Mouse (Mus musculus): Measurements from ENCODE around the gene Pon1. TPM values are rescaled to one million over a fixed set of nuclear protein-coding genes. Genes with fewer than 3 reads are reported as not detected.
"Not testable (repeated sequence)": the region's sequence is repeated elsewhere in the genome, so short reads cannot be mapped to it uniquely, and the experiment has no call there.

Gene Pon1
- polyA plus RNA-seq (2014; fragmentation: Nextera tagmentation; extraction: Ambion mirVana), result 0.43 TPM in 1 of 2 replicates, not detected in the other

DNA sequence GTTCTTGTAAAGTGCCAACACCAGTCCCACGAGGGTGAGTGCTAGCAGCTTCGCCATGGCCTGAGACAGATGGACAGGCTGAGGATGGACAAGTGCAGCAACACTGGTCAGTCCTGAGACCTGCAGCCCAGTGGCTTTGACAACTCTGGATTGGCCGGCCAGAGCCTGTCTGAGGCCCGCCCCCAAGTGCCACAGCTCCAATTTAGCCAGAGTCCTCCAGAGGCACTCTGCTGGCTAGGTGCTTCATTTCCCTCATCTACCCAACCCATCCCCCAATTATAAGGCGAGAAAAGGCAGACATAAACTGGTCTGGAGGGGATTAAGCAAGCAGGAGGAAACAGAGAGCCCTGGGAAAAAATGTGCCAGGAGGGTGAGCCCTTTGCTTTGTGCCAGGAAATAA, at the start of gene Pon1:
Gene Pon1, minus strand, starts transcription at position 254 of the 400 bp plus-strand sequence.
- Histone ChIP-seq H3K4me1 (ENCODE audit: control insufficient read depth, insufficient read depth, low read length) (peaks cover 6% of the 10 kb centered on the region; the same call in 1 of the 2 replicates), H3K4me3 (ENCODE audit: low read depth, low read length) (no peak within 1 kb of the TSS), H3K4me2 (ENCODE audit: low read depth, severe bottlenecking) (no peak within 1 kb of the TSS), H3K27ac (replicated peaks; ENCODE audit: low read depth, low read length) (no peak within 1 kb of the TSS), H3K9me3 (ENCODE audit: control insufficient read depth, low read length) (no peaks in the 10 kb centered on the region; the same call in 1 of the 2 replicates), H3K36me3 (ENCODE audit: control insufficient read depth, insufficient read depth, low read length) (no peaks in the 10 kb centered on the region), H3K9ac (ENCODE audit: low read length) (no peak within 1 kb of the TSS), H3K27me3 (ENCODE audit: control insufficient read depth, insufficient read depth, low read length) (no peaks in the 10 kb centered on the region)
- 27% methylated on average over 5 of the region's 5 CpGs for WGBS
- ATAC-seq (ENCODE audit: insufficient number of reproducible peaks, low FRiP score, low TSS enrichment, low read depth), result no peak
- DNase-seq (ENCODE audit: low spot score), result no peak

DNA sequence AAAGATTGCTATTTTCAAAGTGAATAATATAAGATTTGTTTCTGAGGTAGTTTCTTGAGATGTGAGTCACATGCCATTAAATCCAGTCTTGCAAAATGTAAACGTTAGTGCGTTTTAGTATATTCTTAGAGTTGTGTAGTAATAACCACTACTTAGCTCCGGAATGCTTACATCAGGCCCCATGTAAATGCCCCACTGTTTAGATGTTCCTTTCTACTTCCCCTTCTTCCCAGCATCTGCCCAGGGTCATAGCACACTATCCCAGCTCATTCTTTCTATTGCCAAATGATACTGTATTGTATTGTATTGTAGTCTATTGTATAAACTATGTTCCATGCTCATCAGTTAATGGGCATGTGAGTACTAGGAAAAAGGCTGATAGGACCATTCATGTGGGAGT, 45.1 kb upstream of the Pon1 start:
- DNase-seq (ENCODE audit: low spot score) (no peak), ATAC-seq (ENCODE audit: insufficient number of reproducible peaks, low FRiP score, low TSS enrichment, low read depth) (no peak)
- WGBS, result 94% methylated on average over 3 of the region's 3 CpGs
- Histone ChIP-seq H3K4me1 (ENCODE audit: control insufficient read depth, insufficient read depth, low read length) (no peaks in the 10 kb centered on the region), H3K27ac (replicated peaks; ENCODE audit: low read depth, low read length) (no peak overlapping the region), H3K27me3 (ENCODE audit: control insufficient read depth, insufficient read depth, low read length) (no peaks in the 10 kb centered on the region), H3K9me3 (ENCODE audit: control insufficient read depth, low read length) (no peaks in the 10 kb centered on the region), H3K4me2 (ENCODE audit: low read depth, severe bottlenecking) (no peak overlapping the region), H3K4me3 (ENCODE audit: low read depth, low read length) (no peak overlapping the region), H3K36me3 (ENCODE audit: control insufficient read depth, insufficient read depth, low read length) (no peaks in the 10 kb centered on the region), H3K9ac (ENCODE audit: low read length) (no peak overlapping the region)

DNA sequence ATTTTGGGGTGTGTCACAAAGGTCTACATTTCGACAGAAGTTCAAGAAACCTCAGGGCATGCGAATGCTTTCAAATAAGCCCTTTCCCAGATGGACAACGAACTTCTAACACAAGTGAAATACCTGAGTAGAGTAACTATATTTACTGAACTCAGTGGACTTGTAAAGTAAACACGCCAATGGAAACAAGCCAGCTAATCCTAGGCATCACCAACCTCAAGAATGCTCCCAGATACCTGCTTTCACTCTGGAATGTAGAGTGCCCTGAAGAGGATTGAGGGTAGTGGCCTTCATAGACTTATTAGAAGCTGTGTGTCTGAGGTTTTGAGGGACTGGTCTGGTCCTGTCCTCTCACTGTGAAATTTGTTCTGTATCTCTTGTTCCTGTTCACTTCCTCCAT, 43.8 kb upstream of the Pon1 start:
- no peaks in the 10 kb centered on the region for H3K4me1 ChIP-seq (ENCODE audit: control insufficient read depth, insufficient read depth, low read length)
- ATAC-seq (ENCODE audit: insufficient number of reproducible peaks, low FRiP score, low TSS enrichment, low read depth) (no peak), DNase-seq (ENCODE audit: low spot score) (no peak)
- H3K4me3 ChIP-seq (ENCODE audit: low read depth, low read length), result no peak overlapping the region
- H3K27me3 ChIP-seq (ENCODE audit: control insufficient read depth, insufficient read depth, low read length), result no peaks in the 10 kb centered on the region
- no peaks in the 10 kb centered on the region for H3K36me3 ChIP-seq (ENCODE audit: control insufficient read depth, insufficient read depth, low read length)
- WGBS, result 89% methylated on average over 4 of the region's 4 CpGs
- H3K9me3 ChIP-seq (ENCODE audit: control insufficient read depth, low read length), result no peaks in the 10 kb centered on the region
- H3K4me2 ChIP-seq (ENCODE audit: low read depth, severe bottlenecking), result no peak overlapping the region
- H3K27ac ChIP-seq (replicated peaks; ENCODE audit: low read depth, low read length), result no peak overlapping the region
- H3K9ac ChIP-seq (ENCODE audit: low read length), result no peak overlapping the region

DNA sequence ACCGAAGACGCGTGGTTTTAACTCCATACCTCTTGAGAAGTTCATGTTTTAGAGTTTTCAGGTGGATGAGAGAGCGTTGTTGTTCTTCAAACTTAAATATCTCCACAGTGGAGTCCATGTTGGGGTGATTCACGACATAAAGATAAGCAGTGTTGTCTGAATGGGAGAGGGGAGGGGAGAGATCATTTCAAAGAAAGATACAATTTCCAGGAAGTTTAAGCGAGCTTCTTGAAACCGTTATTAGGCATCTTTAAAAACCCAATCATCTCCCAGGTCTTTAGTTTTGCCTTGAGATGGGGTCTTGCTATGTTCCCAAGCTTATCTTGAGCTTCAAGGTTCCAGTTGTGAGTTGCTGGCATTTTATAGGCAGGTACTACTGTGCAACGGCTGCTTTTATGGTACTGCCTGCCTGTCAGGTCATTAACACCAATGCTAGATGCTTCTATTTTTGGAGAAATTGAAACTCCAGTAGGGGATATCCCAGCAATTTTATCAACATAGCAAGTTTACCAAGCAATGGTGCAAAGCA, 43.2 kb upstream of the Pon1 start:
- Histone ChIP-seq H3K36me3 (ENCODE audit: control insufficient read depth, insufficient read depth, low read length) (no peaks in the 10 kb centered on the region), H3K4me2 (ENCODE audit: low read depth, severe bottlenecking) (no peak overlapping the region), H3K9ac (ENCODE audit: low read length) (no peak overlapping the region), H3K27me3 (ENCODE audit: control insufficient read depth, insufficient read depth, low read length) (no peaks in the 10 kb centered on the region), H3K9me3 (ENCODE audit: control insufficient read depth, low read length) (no peaks in the 10 kb centered on the region), H3K4me3 (ENCODE audit: low read depth, low read length) (no peak overlapping the region), H3K4me1 (ENCODE audit: control insufficient read depth, insufficient read depth, low read length) (no peaks in the 10 kb centered on the region), H3K27ac (replicated peaks; ENCODE audit: low read depth, low read length) (no peak overlapping the region)
- ATAC-seq (ENCODE audit: insufficient number of reproducible peaks, low FRiP score, low TSS enrichment, low read depth), result no peak
- no peak for DNase-seq (ENCODE audit: low spot score)
- 88% methylated on average over 8 of the region's 8 CpGs for WGBS

DNA sequence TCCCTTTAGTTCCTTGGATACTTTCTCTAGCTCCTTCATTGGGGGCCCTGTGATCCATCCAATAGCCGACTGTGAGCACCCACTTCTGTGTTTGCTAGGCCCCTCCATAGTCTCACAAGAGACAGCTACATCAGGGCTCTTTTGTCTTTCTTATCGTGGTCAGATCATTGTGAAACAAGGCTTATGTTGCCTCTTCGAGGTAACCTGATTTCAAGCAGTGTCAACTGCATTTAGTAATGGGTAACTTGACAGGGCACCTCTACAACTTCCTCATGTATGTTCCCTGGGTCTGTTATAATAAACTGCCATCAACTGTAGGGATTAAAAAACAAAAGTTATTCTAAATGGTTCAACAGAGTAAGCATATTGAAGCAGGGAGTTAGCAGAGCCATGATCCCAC, 40.8 kb upstream of the Pon1 start:
- no peak overlapping the region for H3K4me2 ChIP-seq (ENCODE audit: low read depth, severe bottlenecking)
- no peak overlapping the region for H3K27ac ChIP-seq (replicated peaks; ENCODE audit: low read depth, low read length)
- no peaks in the 10 kb centered on the region for H3K36me3 ChIP-seq (ENCODE audit: control insufficient read depth, insufficient read depth, low read length)
- DNase-seq (ENCODE audit: low spot score), result no peak
- H3K9me3 ChIP-seq (ENCODE audit: control insufficient read depth, low read length), result no peaks in the 10 kb centered on the region
- H3K9ac ChIP-seq (ENCODE audit: low read length), result no peak overlapping the region
- ATAC-seq (ENCODE audit: insufficient number of reproducible peaks, low FRiP score, low TSS enrichment, low read depth), result no peak
- 80% methylated on average over 3 of the region's 3 CpGs for WGBS
- no peak overlapping the region for H3K4me3 ChIP-seq (ENCODE audit: low read depth, low read length)
- no peaks in the 10 kb centered on the region for H3K27me3 ChIP-seq (ENCODE audit: control insufficient read depth, insufficient read depth, low read length)
- no peaks in the 10 kb centered on the region for H3K4me1 ChIP-seq (ENCODE audit: control insufficient read depth, insufficient read depth, low read length)

DNA sequence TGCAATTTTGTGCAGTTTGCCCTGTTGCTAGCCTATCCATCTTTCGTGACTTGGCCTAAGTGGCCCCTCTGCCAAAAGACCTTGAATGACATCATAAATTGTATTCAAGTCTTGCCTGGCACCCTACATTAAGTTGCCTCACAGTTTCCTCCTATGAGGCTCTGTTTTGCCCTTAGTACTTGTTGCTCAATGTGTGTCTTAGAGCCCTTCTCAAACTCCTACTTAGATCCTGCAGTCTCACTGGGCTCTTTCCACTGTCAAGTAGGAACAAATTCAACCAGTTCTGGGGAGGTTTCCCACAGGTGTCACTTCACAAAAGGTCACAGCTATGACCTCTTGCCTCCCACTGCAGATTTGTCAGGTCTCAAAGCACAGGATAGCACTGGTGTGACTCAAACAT, 40.1 kb upstream of the Pon1 start:
- Histone ChIP-seq H3K4me2 (ENCODE audit: low read depth, severe bottlenecking) (no peak overlapping the region), H3K36me3 (ENCODE audit: control insufficient read depth, insufficient read depth, low read length) (no peaks in the 10 kb centered on the region), H3K27me3 (ENCODE audit: control insufficient read depth, insufficient read depth, low read length) (no peaks in the 10 kb centered on the region), H3K9me3 (ENCODE audit: control insufficient read depth, low read length) (no peaks in the 10 kb centered on the region), H3K4me1 (ENCODE audit: control insufficient read depth, insufficient read depth, low read length) (no peaks in the 10 kb centered on the region), H3K9ac (ENCODE audit: low read length) (no peak overlapping the region), H3K4me3 (ENCODE audit: low read depth, low read length) (no peak overlapping the region), H3K27ac (replicated peaks; ENCODE audit: low read depth, low read length) (no peak overlapping the region)
- no peak for ATAC-seq (ENCODE audit: insufficient number of reproducible peaks, low FRiP score, low TSS enrichment, low read depth)
- DNase-seq (ENCODE audit: low spot score), result no peak
- WGBS, result 95% methylated on average over 1 of the region's 1 CpGs

DNA sequence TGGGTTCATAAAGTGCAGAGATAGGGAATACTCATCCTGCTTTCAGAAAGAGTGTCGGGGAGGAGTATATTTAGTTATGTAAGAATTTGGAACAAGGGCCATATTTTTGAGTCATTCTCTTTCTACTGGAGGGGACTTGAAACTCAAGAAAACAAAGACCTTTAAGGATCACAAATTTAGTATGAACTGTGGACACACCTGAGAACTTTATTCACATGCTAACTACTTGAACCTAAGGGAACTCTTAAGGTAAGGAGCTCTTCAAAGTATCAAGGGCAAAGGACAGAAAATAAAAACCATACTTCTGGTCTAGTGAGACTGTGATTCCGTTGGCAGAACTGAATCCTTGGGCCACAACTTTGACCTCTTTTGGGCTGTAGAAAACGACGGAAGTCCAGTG, 38.3 kb upstream of the Pon1 start:
- Histone ChIP-seq H3K27ac (replicated peaks; ENCODE audit: low read depth, low read length) (no peak overlapping the region), H3K9ac (ENCODE audit: low read length) (no peak overlapping the region), H3K27me3 (ENCODE audit: control insufficient read depth, insufficient read depth, low read length) (no peaks in the 10 kb centered on the region), H3K4me3 (ENCODE audit: low read depth, low read length) (no peak overlapping the region), H3K4me1 (ENCODE audit: control insufficient read depth, insufficient read depth, low read length) (no peaks in the 10 kb centered on the region), H3K4me2 (ENCODE audit: low read depth, severe bottlenecking) (no peak overlapping the region), H3K36me3 (ENCODE audit: control insufficient read depth, insufficient read depth, low read length) (no peaks in the 10 kb centered on the region), H3K9me3 (ENCODE audit: control insufficient read depth, low read length) (no peaks in the 10 kb centered on the region)
- ATAC-seq (ENCODE audit: insufficient number of reproducible peaks, low FRiP score, low TSS enrichment, low read depth) (no peak), DNase-seq (ENCODE audit: low spot score) (no peak)
- 86% methylated on average over 4 of the region's 4 CpGs for WGBS

DNA sequence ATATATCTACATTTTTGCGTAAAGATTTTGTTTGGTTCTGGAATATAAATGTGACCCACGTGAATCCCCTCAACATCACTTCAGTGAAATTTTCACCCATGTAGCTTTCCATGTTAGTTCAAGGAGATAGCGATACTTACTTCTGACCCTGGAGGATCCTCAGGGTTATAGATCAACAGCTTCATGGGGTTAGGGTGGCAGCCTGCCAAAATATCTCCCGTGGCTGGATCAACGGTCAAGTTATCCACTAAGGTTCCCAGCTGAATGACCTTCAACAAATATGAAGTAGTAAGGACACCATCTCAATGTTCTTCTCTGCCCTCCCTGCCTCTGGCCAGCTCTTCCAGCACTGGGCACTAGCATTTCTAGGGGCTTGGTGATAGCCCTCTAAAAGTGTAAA, 36.5 kb upstream of the Pon1 start:
- Histone ChIP-seq H3K36me3 (ENCODE audit: control insufficient read depth, insufficient read depth, low read length) (no peaks in the 10 kb centered on the region), H3K9ac (ENCODE audit: low read length) (no peak overlapping the region), H3K4me3 (ENCODE audit: low read depth, low read length) (no peak overlapping the region), H3K4me1 (ENCODE audit: control insufficient read depth, insufficient read depth, low read length) (no peaks in the 10 kb centered on the region), H3K27ac (replicated peaks; ENCODE audit: low read depth, low read length) (no peak overlapping the region), H3K9me3 (ENCODE audit: control insufficient read depth, low read length) (no peaks in the 10 kb centered on the region), H3K4me2 (ENCODE audit: low read depth, severe bottlenecking) (no peak overlapping the region), H3K27me3 (ENCODE audit: control insufficient read depth, insufficient read depth, low read length) (no peaks in the 10 kb centered on the region)
- ATAC-seq (ENCODE audit: insufficient number of reproducible peaks, low FRiP score, low TSS enrichment, low read depth), result no peak
- no peak for DNase-seq (ENCODE audit: low spot score)
- 89% methylated on average over 5 of the region's 5 CpGs for WGBS

DNA sequence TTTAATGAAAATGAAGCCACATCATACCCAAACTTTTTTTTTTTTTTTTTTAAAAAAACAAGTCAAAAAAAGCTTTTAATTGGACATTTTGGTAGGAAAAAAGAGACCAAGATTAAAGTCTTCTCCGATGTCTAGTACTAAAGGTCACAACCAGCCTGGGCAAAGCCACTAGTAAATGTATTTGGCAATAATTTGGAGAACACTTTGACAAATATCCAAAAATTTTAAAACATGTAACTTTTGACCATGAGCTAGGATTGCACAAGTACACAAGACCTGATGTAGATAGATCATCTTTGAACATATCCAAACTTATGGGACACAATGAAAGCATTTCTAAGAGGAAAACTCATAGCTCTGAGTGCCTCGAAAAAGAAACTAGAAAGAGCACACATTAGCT, 29.8 kb upstream of the Pon1 start:
- WGBS, result 90% methylated on average over 2 of the region's 2 CpGs
- not testable (repeated sequence) for ATAC-seq (ENCODE audit: insufficient number of reproducible peaks, low FRiP score, low TSS enrichment, low read depth)

More for the DNA sequence above, 29.8 kb upstream of the Pon1 start:
- H3K9me3 ChIP-seq (ENCODE audit: control insufficient read depth, low read length); H3K9ac ChIP-seq (ENCODE audit: low read length); H3K36me3 ChIP-seq (ENCODE audit: control insufficient read depth, insufficient read depth, low read length); H3K4me3 ChIP-seq (ENCODE audit: low read depth, low read length); DNase-seq (ENCODE audit: low spot score); H3K27me3 ChIP-seq (ENCODE audit: control insufficient read depth, insufficient read depth, low read length); H3K4me2 ChIP-seq (ENCODE audit: low read depth, severe bottlenecking); H3K4me1 ChIP-seq (ENCODE audit: control insufficient read depth, insufficient read depth, low read length); H3K27ac ChIP-seq (replicated peaks; ENCODE audit: low read depth, low read length): not testable (repeated sequence)

Measured in limb, embryonic 11.5 days (tissue).